Mouse (Mus musculus) forebrain, embryonic 16.5 days (tissue): ENCODE results near the gene Megf8. TPM values are rescaled to one million over a fixed set of nuclear protein-coding genes. Genes with fewer than 3 reads are reported as not detected.
A peak's percentile ranks its signal among the peaks of the same experiment; 100 is the strongest.

Experiments
- ATAC-seq: fragments of 200-750 bp; cut with Nextera tagmentation; 2 replicates; pipeline ENCODE4 v1.8.0; 2017; ENCODE audit warnings: mild to moderate bottlenecking, moderate library complexity
- H3K27ac ChIP-seq: fragments of 300-500 bp; sonication (generic); 2 replicates; pipeline ENCODE4 v1.5.1; 2014; ENCODE audit warnings: low read length, control low read depth
- H3K27me3 ChIP-seq: fragments of 300-500 bp; sonication (generic); replicated peaks from 2 replicates; pipeline ENCODE4 v1.6.1; 2014; ENCODE audit warnings: low read length; ENCODE audit not compliant: control insufficient read depth, insufficient read depth
- H3K36me3 ChIP-seq: fragments of 300-500 bp; sonication (generic); 2 replicates; pipeline ENCODE4 v1.6.1; 2014; ENCODE audit not compliant: control insufficient read depth, insufficient read depth
- H3K4me1 ChIP-seq: fragments of 300-500 bp; sonication (generic); replicated peaks from 2 replicates; pipeline ENCODE4 v1.6.1; 2014; ENCODE audit warnings: low read length; ENCODE audit not compliant: control insufficient read depth, insufficient read depth
- H3K4me2 ChIP-seq: fragments of 300-500 bp; sonication (generic); 2 replicates; pipeline ENCODE4 v1.6.1; 2014; ENCODE audit warnings: mild to moderate bottlenecking, low read length, control low read depth
- H3K4me3 ChIP-seq: fragments of 300-500 bp; sonication (generic); replicated peaks from 2 replicates; pipeline ENCODE4 v1.5.1; 2014; ENCODE audit warnings: mild to moderate bottlenecking, low read length, control low read depth
- H3K9ac ChIP-seq: fragments of 300-500 bp; sonication (generic); replicated peaks from 2 replicates; pipeline ENCODE4 v1.6.1; 2014; ENCODE audit warnings: low read depth, low read length, control low read depth
- H3K9me3 ChIP-seq: fragments of 300-500 bp; sonication (generic); 2 replicates; pipeline ENCODE4 v1.6.1; 2016; ENCODE audit warnings: low read length; ENCODE audit not compliant: control insufficient read depth
- whole genome bisulfite sequencing: fragments of 180-500 bp; shearing (Covaris S2); extraction: QIAGEN DNeasy Blood & Tissue Kit; methylation state at CpG from one replicate; pipeline ENCODE4 v1.1.7; 2014; 5-methylcytosine and 5-hydroxymethylcytosine counted together
- polyA plus RNA-seq: library from polyadenylated mRNA; unstranded; fragments of >200 nt; fragmentation: Nextera tagmentation; extraction: Ambion mirVana; gene quantifications from 2 replicates; pipeline ENCODE4 v1.2.1, GENCODE M21; 2015

The Megf8 gene
- polyA plus RNA-seq, 1 experiment from 2014 or later: 25.0 TPM

DNA sequence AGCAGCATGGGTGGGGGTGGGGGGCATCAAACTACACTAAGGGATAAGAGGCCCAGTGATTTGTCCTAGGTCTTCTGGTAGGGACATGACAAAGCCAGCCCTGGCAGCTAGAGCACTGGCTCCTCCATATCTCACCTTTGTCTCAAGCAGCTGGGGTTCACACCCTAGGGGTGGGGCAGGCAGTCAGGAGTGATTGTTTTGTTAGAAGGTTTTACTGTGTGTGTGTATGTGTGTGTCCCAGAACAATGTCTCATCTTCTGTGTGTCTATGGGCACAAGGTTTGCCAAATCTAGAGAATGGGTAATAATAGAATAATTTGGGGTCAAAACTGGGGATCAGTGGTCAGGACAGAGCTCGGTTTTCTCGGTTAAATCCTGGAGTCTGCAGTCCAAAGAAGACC, 11.5 kb upstream of the Megf8 start:
- 0 out of 2 replicates have a peak, but pooled peaks have one; percentile 4 for ATAC-seq
- Histone ChIP-seq H3K4me2 (peak overlapping the region; percentile 78), H3K4me3 (peak overlapping the region; percentile 60), H3K36me3 (no peaks in the 10 kb centered on the region), H3K27ac (no peak overlapping the region), H3K9ac (peak overlapping the region; percentile 68), H3K9me3 (no peaks in the 10 kb centered on the region), H3K27me3 (no peaks in the 10 kb centered on the region; the same call in 1 of the 2 replicates), H3K4me1 (peaks cover 11% of the 10 kb centered on the region)
- 0% methylated on average over 2 of the region's 2 CpGs for WGBS

DNA sequence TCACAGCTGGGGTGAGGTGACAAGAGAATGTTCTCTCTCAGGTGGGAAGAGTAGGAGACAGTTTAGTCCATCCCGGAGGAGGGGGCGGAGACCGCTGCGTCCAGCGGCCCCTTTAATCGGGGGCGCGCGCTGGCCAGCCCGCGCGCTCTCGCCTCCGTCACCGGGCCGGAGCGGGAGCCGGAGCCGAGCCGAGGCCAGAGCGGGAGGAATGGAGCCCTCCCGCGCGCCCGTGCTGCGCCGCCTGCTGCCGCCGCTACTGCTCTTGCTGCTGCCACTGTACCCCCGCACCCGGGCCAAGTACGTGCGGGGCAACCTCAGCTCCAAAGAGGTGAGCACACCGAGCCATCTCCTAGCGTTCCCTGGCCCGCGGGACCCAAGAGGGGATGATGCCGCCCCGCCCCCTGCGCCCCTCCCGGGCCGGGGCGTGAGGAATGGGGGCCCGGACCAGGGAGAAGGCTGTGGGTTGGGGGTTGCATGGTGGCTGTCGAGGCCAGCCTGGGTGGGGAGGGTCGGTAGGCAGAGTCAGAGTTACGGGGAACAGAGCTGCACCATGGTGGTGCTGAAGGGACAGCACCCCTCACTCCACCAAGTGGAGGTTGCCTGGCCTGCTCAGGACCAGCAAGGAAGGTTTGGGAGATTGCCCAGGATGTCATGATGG, 10.9 kb upstream of the Megf8 start, which contains the start of gene Tmem145:
Gene Tmem145, plus strand, starts transcription at position 151 of the 658 bp plus-strand sequence.
- no peaks in the 10 kb centered on the region for H3K36me3 ChIP-seq
- WGBS: 0% methylated on average over 47 of the region's 47 CpGs
- no peaks in the 10 kb centered on the region for H3K9me3 ChIP-seq
- peaks cover 11% of the 10 kb centered on the region for H3K4me1 ChIP-seq
- peak within 1 kb of the TSS; percentile 78 for H3K4me2 ChIP-seq
- H3K9ac ChIP-seq: peak within 1 kb of the TSS; percentile 68
- peak within 1 kb of the TSS; percentile 60 for H3K4me3 ChIP-seq
- H3K27ac ChIP-seq: peak within 1 kb of the TSS; percentile 56
- H3K27me3 ChIP-seq: peaks cover 1% of the 10 kb centered on the region
- peak; percentile 73 for ATAC-seq

DNA sequence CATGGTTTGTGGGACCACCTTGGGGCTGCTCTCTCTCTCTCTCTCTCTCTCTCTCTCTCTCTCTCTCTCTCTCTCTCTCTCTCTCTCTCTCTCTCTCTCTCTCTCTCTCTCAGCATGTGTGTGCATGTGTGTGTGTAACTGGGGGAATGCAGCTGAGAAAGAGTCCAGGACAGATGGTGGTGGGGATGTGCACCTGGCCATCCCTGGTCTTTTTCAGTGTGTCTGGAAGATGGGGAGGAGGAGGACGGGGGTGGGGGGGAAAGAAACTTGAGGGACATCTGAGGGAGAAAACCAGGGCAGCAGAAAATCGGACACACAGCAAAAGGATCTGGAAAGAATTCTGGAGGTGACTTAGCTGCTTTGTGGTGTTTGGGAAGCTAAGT, 10.4 kb upstream of the Megf8 start:
- H3K4me1 ChIP-seq: peaks cover 11% of the 10 kb centered on the region
- no peaks in the 10 kb centered on the region for H3K36me3 ChIP-seq
- peak overlapping the region; percentile 56 for H3K27ac ChIP-seq
- WGBS: 38% methylated on average over 2 of the region's 2 CpGs
- H3K9me3 ChIP-seq: no peaks in the 10 kb centered on the region
- H3K4me3 ChIP-seq: peak overlapping the region; percentile 60
- peaks cover 6% of the 10 kb centered on the region for H3K27me3 ChIP-seq
- peak overlapping the region; percentile 78 for H3K4me2 ChIP-seq
- peak; percentile 38; the same call in 1 of the 2 replicates for ATAC-seq
- H3K9ac ChIP-seq: peak overlapping the region; percentile 68

DNA sequence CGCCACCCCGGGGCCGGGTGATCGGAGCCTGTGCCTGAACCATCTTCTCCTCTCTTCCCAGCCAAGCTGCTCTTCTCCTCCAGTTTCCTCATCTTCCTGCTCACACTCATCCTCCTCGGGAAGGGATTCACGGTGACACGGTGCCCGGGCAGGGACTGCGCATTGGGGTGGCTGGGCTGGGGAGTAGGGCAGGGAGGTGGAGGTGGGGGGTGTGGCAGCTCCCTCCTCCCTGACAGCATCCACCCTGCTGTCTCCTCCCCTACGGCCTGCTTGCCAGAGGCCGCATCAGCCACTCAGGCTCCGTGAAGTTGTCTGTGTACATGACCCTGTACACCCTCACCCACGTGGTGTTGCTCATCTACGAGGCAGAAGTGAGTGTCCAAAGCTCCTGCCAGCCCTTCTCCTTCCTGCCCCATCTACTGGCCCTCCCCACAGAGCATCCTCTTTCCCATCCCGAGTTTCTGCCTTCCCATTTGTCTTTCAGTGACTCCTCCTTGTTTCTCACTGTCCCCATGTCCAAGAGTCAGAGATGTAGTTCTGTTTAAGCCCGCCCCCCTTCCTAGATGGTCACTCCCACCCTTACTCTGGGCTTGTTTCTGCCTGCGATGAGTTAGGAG, 8.2 kb upstream of the Megf8 start:
- WGBS: 64% methylated on average over 17 of the region's 17 CpGs
- Histone ChIP-seq H3K27me3 (peaks cover 28% of the 10 kb centered on the region), H3K4me2 (no peak overlapping the region), H3K4me3 (no peak overlapping the region), H3K9me3 (no peaks in the 10 kb centered on the region), H3K9ac (no peak overlapping the region), H3K36me3 (no peaks in the 10 kb centered on the region), H3K4me1 (peaks cover 11% of the 10 kb centered on the region), H3K27ac (no peak overlapping the region)
- ATAC-seq: no peak

DNA sequence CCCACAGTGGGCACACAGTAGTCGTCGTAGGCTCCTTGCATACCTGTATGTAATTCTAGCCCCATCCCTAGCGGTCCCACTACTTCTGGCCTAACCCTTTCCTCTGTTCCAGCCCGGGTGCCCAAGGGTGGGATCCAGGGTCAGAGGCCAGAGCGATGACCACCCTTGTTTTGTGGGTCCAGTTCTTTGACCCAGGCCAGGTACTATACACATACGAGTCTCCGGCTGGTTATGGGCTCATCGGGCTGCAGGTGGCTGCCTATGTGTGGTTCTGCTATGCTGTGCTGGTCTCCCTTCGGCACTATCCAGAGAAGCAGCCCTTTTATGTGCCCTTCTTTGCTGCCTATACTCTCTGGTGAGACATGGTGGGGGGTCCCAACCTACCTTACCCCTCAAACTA, 7.5 kb upstream of the Megf8 start:
- WGBS: 86% methylated on average over 9 of the region's 9 CpGs
- Histone ChIP-seq H3K4me2 (no peak overlapping the region), H3K4me1 (peaks cover 11% of the 10 kb centered on the region), H3K27ac (no peak overlapping the region), H3K27me3 (peaks cover 34% of the 10 kb centered on the region), H3K36me3 (no peaks in the 10 kb centered on the region), H3K9ac (no peak overlapping the region), H3K4me3 (no peak overlapping the region), H3K9me3 (no peaks in the 10 kb centered on the region)
- no peak for ATAC-seq

DNA sequence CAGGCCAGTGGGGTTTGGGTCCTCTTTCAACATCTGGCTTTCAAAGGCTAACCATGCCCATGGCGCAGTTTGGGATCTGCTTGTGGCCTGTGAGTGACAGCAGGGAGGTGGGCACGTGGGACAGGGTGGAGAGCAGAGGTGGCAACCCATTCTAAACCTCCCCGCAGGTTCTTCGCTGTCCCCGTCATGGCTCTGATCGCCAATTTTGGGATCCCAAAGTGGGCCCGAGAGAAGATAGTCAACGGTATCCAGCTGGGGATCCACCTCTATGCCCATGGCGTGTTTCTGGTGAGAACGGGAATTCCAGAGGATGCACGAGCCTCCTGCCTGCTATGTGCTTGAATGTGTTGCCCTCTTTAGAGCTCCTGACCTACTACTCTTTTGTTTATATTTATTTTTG, 5.8 kb upstream of the Megf8 start:
- WGBS: 86% methylated on average over 11 of the region's 11 CpGs
- Histone ChIP-seq H3K9me3 (no peaks in the 10 kb centered on the region), H3K4me3 (no peak overlapping the region), H3K4me2 (no peak overlapping the region), H3K36me3 (no peaks in the 10 kb centered on the region), H3K27me3 (peaks cover 43% of the 10 kb centered on the region), H3K27ac (no peak overlapping the region), H3K4me1 (peaks cover 21% of the 10 kb centered on the region), H3K9ac (no peak overlapping the region)
- no peak for ATAC-seq

DNA sequence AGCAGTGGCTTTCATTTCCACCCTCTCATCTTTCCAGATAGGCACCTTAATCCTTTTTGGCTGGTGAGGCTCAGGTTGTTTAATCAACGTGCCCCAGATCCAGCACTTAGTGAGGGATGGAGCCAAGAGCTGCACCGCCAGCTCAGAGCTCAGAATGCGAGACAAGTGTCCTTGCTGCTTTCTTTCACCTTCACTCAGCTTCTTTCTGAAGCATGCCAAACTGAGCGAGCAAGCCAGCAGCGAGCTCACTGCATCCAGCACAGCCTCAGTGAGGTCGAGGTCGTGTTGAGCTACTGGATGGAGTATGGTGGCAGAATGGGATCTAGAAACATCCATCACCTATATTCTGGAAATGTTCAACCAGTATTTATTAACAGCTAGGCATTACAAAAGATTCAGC, 3.6 kb upstream of the Megf8 start:
- Histone ChIP-seq H3K4me2 (no peak overlapping the region), H3K4me1 (peaks cover 29% of the 10 kb centered on the region), H3K4me3 (no peak overlapping the region), H3K27me3 (peaks cover 43% of the 10 kb centered on the region), H3K9ac (no peak overlapping the region), H3K9me3 (no peaks in the 10 kb centered on the region), H3K36me3 (no peaks in the 10 kb centered on the region), H3K27ac (no peak overlapping the region)
- WGBS: 43% methylated on average over 7 of the region's 7 CpGs
- no peak for ATAC-seq

DNA sequence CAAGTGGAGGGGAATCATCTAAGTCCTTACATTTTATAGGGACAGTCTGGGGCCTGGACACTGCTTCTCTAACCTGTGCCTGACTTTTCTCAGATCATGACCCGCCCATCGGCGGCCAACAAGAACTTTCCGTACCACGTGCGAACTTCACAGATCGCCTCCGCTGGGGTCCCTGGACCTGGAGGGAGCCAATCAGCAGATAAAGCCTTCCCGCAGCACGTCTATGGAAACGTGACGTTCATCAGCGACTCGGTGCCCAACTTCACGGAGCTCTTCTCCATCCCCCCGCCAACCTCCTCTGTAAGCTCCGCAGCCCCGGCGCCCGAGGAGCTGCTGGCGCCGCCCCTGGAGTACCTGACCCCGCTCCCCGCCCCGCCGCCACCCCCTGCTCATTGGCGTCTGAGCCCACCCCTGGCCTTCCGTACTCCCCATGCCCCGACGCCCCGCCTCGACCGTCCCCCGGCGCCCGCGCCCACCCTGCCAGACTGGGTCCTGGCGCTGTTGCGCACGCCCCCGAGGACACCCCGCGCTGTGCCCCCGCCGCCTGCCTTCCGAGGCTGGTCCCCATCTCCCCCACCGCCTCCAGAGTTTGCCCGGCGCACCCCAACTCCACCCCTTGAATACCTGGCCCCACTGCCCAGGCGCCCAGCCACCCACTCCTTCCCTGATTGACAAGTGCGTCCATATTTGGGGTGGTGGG, 2.2 kb upstream of the Megf8 start:
- Histone ChIP-seq H3K9ac (peak overlapping the region; percentile 52), H3K9me3 (no peaks in the 10 kb centered on the region), H3K36me3 (no peaks in the 10 kb centered on the region), H3K4me3 (peak overlapping the region; percentile 42), H3K27me3 (peaks cover 43% of the 10 kb centered on the region), H3K27ac (no peak overlapping the region), H3K4me1 (peaks cover 29% of the 10 kb centered on the region), H3K4me2 (peak overlapping the region; percentile 65)
- WGBS: 4% methylated on average over 51 of the region's 51 CpGs
- no peak for ATAC-seq

DNA sequence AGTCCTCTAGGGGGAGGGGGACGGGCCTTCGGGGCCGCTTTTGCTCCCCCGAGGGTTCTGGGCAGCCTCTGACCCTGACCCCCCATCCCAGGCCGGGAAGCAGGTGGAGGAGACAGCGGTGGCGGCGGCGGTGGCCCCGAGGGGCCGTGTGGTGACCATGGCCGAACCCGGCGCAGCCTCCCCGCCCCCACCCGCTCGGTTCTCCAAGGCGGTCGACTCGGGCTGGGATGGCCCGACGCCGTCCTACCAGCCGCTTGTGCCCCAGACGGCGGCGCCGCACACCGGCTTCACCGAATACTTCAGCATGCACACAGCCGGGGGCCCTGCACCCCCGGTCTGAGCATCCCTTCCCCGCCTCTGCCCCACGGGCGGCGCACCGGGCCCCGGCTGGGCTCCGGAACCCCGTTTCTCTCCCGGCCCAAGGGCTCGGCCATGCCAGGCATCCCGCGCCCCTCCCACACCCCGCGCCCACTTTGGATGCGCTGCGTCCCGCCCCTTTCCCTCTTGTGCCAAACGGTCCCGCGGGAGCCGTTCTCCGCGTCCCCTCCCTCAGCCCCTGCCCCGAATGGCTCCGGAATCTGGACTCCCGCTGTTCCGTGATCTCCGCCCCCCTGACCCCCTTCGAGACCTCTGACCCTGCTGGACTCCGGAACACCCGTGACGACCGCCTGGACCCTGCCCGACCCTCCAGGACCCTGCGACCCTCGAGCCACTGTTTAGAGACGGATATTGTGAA, 1.5 kb upstream of the Megf8 start:
- peak overlapping the region; percentile 65 for H3K4me2 ChIP-seq
- peaks cover 29% of the 10 kb centered on the region for H3K4me1 ChIP-seq
- H3K4me3 ChIP-seq: peak overlapping the region; percentile 42
- under 1% methylated on average over 67 of the region's 69 CpGs for WGBS
- peak overlapping the region; percentile 52 for H3K9ac ChIP-seq
- no peaks in the 10 kb centered on the region for H3K9me3 ChIP-seq
- H3K27me3 ChIP-seq: peaks cover 43% of the 10 kb centered on the region
- H3K36me3 ChIP-seq: no peaks in the 10 kb centered on the region
- H3K27ac ChIP-seq: no peak overlapping the region; the same call in 1 of the 2 replicates
- no peak for ATAC-seq
